Mouse (Mus musculus): ENCODE measurements at regions not wholly inside any gene's neighbourhood (a gene's known extent, or its start where the extent isn't known, plus 50 kb on each side); places are given as distances from the start of the nearest gene placed in this dataset.

- H3K27me3 ChIP-seq (ENCODE audit: control insufficient read depth, insufficient read depth, low read length), result no peaks in the 10 kb centered on the region
- no peak overlapping the region for H3K27ac ChIP-seq (ENCODE audit: insufficient read depth, low read length)
- H3K4me1 ChIP-seq (ENCODE audit: control insufficient read depth, insufficient read depth, low read length), result no peaks in the 10 kb centered on the region
- 73% methylated on average over 3 of the region's 3 CpGs for WGBS
- no peak overlapping the region for H3K4me3 ChIP-seq (replicated peaks; ENCODE audit: insufficient read depth, low read depth, low read length)
- TF ChIP-seq CTCF (IDR thresholded peaks at IDR 0.05; ENCODE audit: borderline replicate concordance, insufficient read depth, low read depth, low read length), result no peak
- no peak for TF ChIP-seq POLR2A (IDR thresholded peaks at IDR 0.05; ENCODE audit: borderline replicate concordance, insufficient read depth, low read length)
- no peak for DNase-seq
Observed at GRCm38 (mm10) chr1:158056994-158057630, 299.0 kb downstream of the Brinp2 start.

- DNase-seq, result no peak
- Histone ChIP-seq H3K4me1 (ENCODE audit: control insufficient read depth, insufficient read depth, low read length) (no peaks in the 10 kb centered on the region), H3K4me3 (replicated peaks; ENCODE audit: insufficient read depth, low read depth, low read length) (no peak overlapping the region), H3K27ac (ENCODE audit: insufficient read depth, low read length) (no peak overlapping the region), H3K27me3 (ENCODE audit: control insufficient read depth, insufficient read depth, low read length) (no peaks in the 10 kb centered on the region)
- TF ChIP-seq CTCF (IDR thresholded peaks at IDR 0.05; ENCODE audit: borderline replicate concordance, insufficient read depth, low read depth, low read length) (no peak), POLR2A (IDR thresholded peaks at IDR 0.05; ENCODE audit: borderline replicate concordance, insufficient read depth, low read length) (no peak)
Observed at GRCm38 (mm10) chr1:158057789-158058188, 298.3 kb downstream of the Brinp2 start.

GRCm38 (mm10) chr1:158061995-158062394 lies 294.1 kb downstream of the Brinp2 start:
- no peak for TF ChIP-seq CTCF (IDR thresholded peaks at IDR 0.05; ENCODE audit: borderline replicate concordance, insufficient read depth, low read depth, low read length)
- no peak for TF ChIP-seq POLR2A (IDR thresholded peaks at IDR 0.05; ENCODE audit: borderline replicate concordance, insufficient read depth, low read length)
- Histone ChIP-seq H3K27me3 (ENCODE audit: control insufficient read depth, insufficient read depth, low read length) (no peaks in the 10 kb centered on the region), H3K4me3 (replicated peaks; ENCODE audit: insufficient read depth, low read depth, low read length) (no peak overlapping the region), H3K4me1 (ENCODE audit: control insufficient read depth, insufficient read depth, low read length) (no peaks in the 10 kb centered on the region), H3K27ac (ENCODE audit: insufficient read depth, low read length) (no peak overlapping the region)
- no peak for DNase-seq
- WGBS, result 70% methylated on average over 6 of the region's 6 CpGs

- H3K4me3 ChIP-seq (replicated peaks; ENCODE audit: insufficient read depth, low read depth, low read length), result no peak overlapping the region
- TF ChIP-seq CTCF (IDR thresholded peaks at IDR 0.05; ENCODE audit: borderline replicate concordance, insufficient read depth, low read depth, low read length), result no peak
- TF ChIP-seq POLR2A (IDR thresholded peaks at IDR 0.05; ENCODE audit: borderline replicate concordance, insufficient read depth, low read length), result no peak
- DNase-seq, result no peak
- H3K27ac ChIP-seq (ENCODE audit: insufficient read depth, low read length), result no peak overlapping the region
- WGBS, result 83% methylated on average over 1 of the region's 1 CpGs
- no peaks in the 10 kb centered on the region for H3K27me3 ChIP-seq (ENCODE audit: control insufficient read depth, insufficient read depth, low read length)
- H3K4me1 ChIP-seq (ENCODE audit: control insufficient read depth, insufficient read depth, low read length), result no peaks in the 10 kb centered on the region
Observed at GRCm38 (mm10) chr1:158082181-158082580, 273.9 kb downstream of the Brinp2 start.

- Histone ChIP-seq H3K27ac (ENCODE audit: insufficient read depth, low read length) (no peak overlapping the region), H3K4me1 (ENCODE audit: control insufficient read depth, insufficient read depth, low read length) (no peaks in the 10 kb centered on the region), H3K27me3 (ENCODE audit: control insufficient read depth, insufficient read depth, low read length) (no peaks in the 10 kb centered on the region), H3K4me3 (replicated peaks; ENCODE audit: insufficient read depth, low read depth, low read length) (no peak overlapping the region)
- 81% methylated on average over 3 of the region's 3 CpGs for WGBS
- no peak for DNase-seq
- TF ChIP-seq POLR2A (IDR thresholded peaks at IDR 0.05; ENCODE audit: borderline replicate concordance, insufficient read depth, low read length) (no peak), CTCF (IDR thresholded peaks at IDR 0.05; ENCODE audit: borderline replicate concordance, insufficient read depth, low read depth, low read length) (no peak)
Observed at GRCm38 (mm10) chr1:158085856-158086255, 270.3 kb downstream of the Brinp2 start.

- Histone ChIP-seq H3K27me3 (ENCODE audit: control insufficient read depth, insufficient read depth, low read length) (no peaks in the 10 kb centered on the region), H3K4me1 (ENCODE audit: control insufficient read depth, insufficient read depth, low read length) (no peaks in the 10 kb centered on the region), H3K27ac (ENCODE audit: insufficient read depth, low read length) (no peak overlapping the region), H3K4me3 (replicated peaks; ENCODE audit: insufficient read depth, low read depth, low read length) (no peak overlapping the region)
- WGBS, result 44% methylated on average over 4 of the region's 4 CpGs
- TF ChIP-seq POLR2A (IDR thresholded peaks at IDR 0.05; ENCODE audit: borderline replicate concordance, insufficient read depth, low read length) (no peak), CTCF (IDR thresholded peaks at IDR 0.05; ENCODE audit: borderline replicate concordance, insufficient read depth, low read depth, low read length) (no peak)
- DNase-seq, result no peak
Observed at GRCm38 (mm10) chr1:158097500-158097899, 258.6 kb downstream of the Brinp2 start.

- WGBS, result 93% methylated on average over 2 of the region's 2 CpGs
- no peak for TF ChIP-seq POLR2A (IDR thresholded peaks at IDR 0.05; ENCODE audit: borderline replicate concordance, insufficient read depth, low read length)
- no peak for TF ChIP-seq CTCF (IDR thresholded peaks at IDR 0.05; ENCODE audit: borderline replicate concordance, insufficient read depth, low read depth, low read length)
- Histone ChIP-seq H3K27me3 (ENCODE audit: control insufficient read depth, insufficient read depth, low read length) (no peaks in the 10 kb centered on the region), H3K4me3 (replicated peaks; ENCODE audit: insufficient read depth, low read depth, low read length) (no peak overlapping the region), H3K27ac (ENCODE audit: insufficient read depth, low read length) (no peak overlapping the region), H3K4me1 (ENCODE audit: control insufficient read depth, insufficient read depth, low read length) (no peaks in the 10 kb centered on the region)
- DNase-seq, result no peak
Observed at GRCm38 (mm10) chr1:158119708-158120107, 236.4 kb downstream of the Brinp2 start.

- H3K27me3 ChIP-seq (ENCODE audit: control insufficient read depth, insufficient read depth, low read length), result no peaks in the 10 kb centered on the region
- H3K27ac ChIP-seq (ENCODE audit: insufficient read depth, low read length), result no peak overlapping the region
- TF ChIP-seq CTCF (IDR thresholded peaks at IDR 0.05; ENCODE audit: borderline replicate concordance, insufficient read depth, low read depth, low read length) (no peak), POLR2A (IDR thresholded peaks at IDR 0.05; ENCODE audit: borderline replicate concordance, insufficient read depth, low read length) (no peak)
- H3K4me3 ChIP-seq (replicated peaks; ENCODE audit: insufficient read depth, low read depth, low read length), result no peak overlapping the region
- DNase-seq, result no peak
- 88% methylated on average over 3 of the region's 3 CpGs for WGBS
- H3K4me1 ChIP-seq (ENCODE audit: control insufficient read depth, insufficient read depth, low read length), result no peaks in the 10 kb centered on the region
Observed at GRCm38 (mm10) chr1:158124902-158125301, 231.2 kb downstream of the Brinp2 start.
